Mouse (Mus musculus) MEL (cell line): Measurements from ENCODE around the gene Nfxl1. TPM values are rescaled to one million over a fixed set of nuclear protein-coding genes. Genes with fewer than 3 reads are reported as not detected.
A peak's percentile ranks its signal among the peaks of the same experiment; 100 is the strongest.
"Not testable (repeated sequence)": the region's sequence is repeated elsewhere in the genome, so short reads cannot be mapped to it uniquely, and the experiment has no call there.

Source experiments
- DNase-seq: peaks from one replicate; pipeline ENCODE4 v3.0.0; 2011; ENCODE audit warnings: low read depth, low spot score
- H3K27ac ChIP-seq: 2 replicates; pipeline ENCODE4 v1.5.1; 2012; ENCODE audit warnings: low read depth, mild to moderate bottlenecking, control low read depth, low read length, moderate library complexity; ENCODE audit not compliant: control insufficient read depth
- H3K27me3 ChIP-seq, 2 experiments: fragments of 150-350 bp in 1 of 2; sonication (generic) in 1 of 2; 2 replicates each; pipeline ENCODE4 v1.6.1; 2012; ENCODE audit warnings: low read length in 2 of 2, mild to moderate bottlenecking in 2 of 2, improper control_type of control experiment in 1 of 2, moderate library complexity in 1 of 2; ENCODE audit not compliant: insufficient read depth in 2 of 2, control insufficient read depth in 1 of 2
- H3K36me3 ChIP-seq, 2 experiments: 2 replicates each; pipeline ENCODE4 v1.6.1; 2012 to 2014; ENCODE audit warnings: low read length in 2 of 2, improper control_type of control experiment in 1 of 2, inconsistent platforms in 1 of 2, mild to moderate bottlenecking in 1 of 2; ENCODE audit not compliant: insufficient read depth in 2 of 2, control insufficient read depth in 1 of 2
- H3K4me1 ChIP-seq, 2 experiments: fragments of 150-350 bp in 1 of 2; sonication (generic) in 1 of 2; 2 replicates each; pipeline ENCODE4 v1.6.1; 2012; ENCODE audit warnings: low read length in 2 of 2, improper control_type of control experiment in 1 of 2, mild to moderate bottlenecking in 1 of 2; ENCODE audit not compliant: insufficient read depth in 2 of 2, control insufficient read depth in 1 of 2
- H3K4me3 ChIP-seq, 2 experiments: fragments of 150-350 bp in 1 of 2; sonication (generic) in 1 of 2; 2 replicates each; pipeline ENCODE4 v1.5.1; 2012; ENCODE audit warnings: low read depth in 2 of 2, low read length in 2 of 2, mild to moderate bottlenecking in 2 of 2, moderate library complexity in 2 of 2, control low read depth in 1 of 2, improper control_type of control experiment in 1 of 2; ENCODE audit not compliant: control insufficient read depth in 1 of 2, insufficient read depth in 1 of 2
- H3K79me2 ChIP-seq: 2 replicates; pipeline ENCODE4 v1.6.1; 2012; ENCODE audit warnings: mild to moderate bottlenecking, low read length, moderate library complexity; ENCODE audit not compliant: control insufficient read depth, poor library complexity, insufficient read depth
- H3K9ac ChIP-seq: 2 replicates; pipeline ENCODE4 v1.6.1; 2012; ENCODE audit warnings: low read depth, mild to moderate bottlenecking, control low read depth, low read length, moderate library complexity; ENCODE audit not compliant: control insufficient read depth, poor library complexity, severe bottlenecking
- H3K9me3 ChIP-seq: fragments of 150-350 bp; sonication (generic); replicated peaks from 2 replicates; pipeline ENCODE4 v1.6.1; 2012; ENCODE audit warnings: mild to moderate bottlenecking, low read length, improper control_type of control experiment, moderate library complexity; ENCODE audit not compliant: insufficient read depth
- CTCF ChIP-seq, 3 experiments: IDR thresholded peaks in 2 of 3; conservative IDR thresholded peaks in 1 of 3; 2 replicates each; pipeline ENCODE4 v1.5.1; 2011 to 2012; ENCODE audit warnings: low read length in 3 of 3, low read depth in 2 of 3, mild to moderate bottlenecking in 2 of 3, improper control_type of control experiment in 1 of 3, inconsistent platforms in 1 of 3, mixed read lengths in 1 of 3, moderate library complexity in 1 of 3; ENCODE audit not compliant: control insufficient read depth in 1 of 3, insufficient read depth in 1 of 3, poor library complexity in 1 of 3, severe bottlenecking in 1 of 3
- RAD21 ChIP-seq: IDR thresholded peaks from 2 replicates; pipeline ENCODE4 v1.6.1; 2011; ENCODE audit warnings: mild to moderate bottlenecking, low read depth, low read length, improper control_type of control experiment
- SMC3 ChIP-seq: IDR thresholded peaks from 2 replicates; pipeline ENCODE4 v1.6.1; 2011; ENCODE audit warnings: low read depth, low read length, improper control_type of control experiment
- polyA plus RNA-seq, 2 experiments: library from polyadenylated mRNA; stranded (reverse) in 1 of 2; unstranded in 1 of 2; fragments of >175 nt in 1 of 2; fragments of >200 nt in 1 of 2; gene quantifications; 2 replicates each; pipeline versions ENCODE4 v1.2.1 to v1.2.4; 2012; ENCODE audit warnings: low replicate concordance in 2 of 2, low read depth in 1 of 2; ENCODE audit not compliant: insufficient read length in 2 of 2, insufficient read depth in 1 of 2, missing spikeins in 1 of 2
- total RNA-seq: library from RNA; depleted of rRNA; stranded (reverse); fragments of 300-350 nt; gene quantifications from 2 replicates; pipeline ENCODE4 v1.2.3, GENCODE M21; 2012

The Nfxl1 gene
- total and polyA plus RNA-seq, 3 experiments: 13.5 to 18.9 TPM; not detected in 1

- H3K9me3 ChIP-seq, H3K9ac ChIP-seq, DNase-seq, H3K36me3 ChIP-seq, H3K27me3 ChIP-seq, H3K4me1 ChIP-seq, H3K4me3 ChIP-seq, H3K79me2 ChIP-seq, H3K27ac ChIP-seq: not testable (repeated sequence)
- peak; percentile 27; the same call in 1 of the 2 replicates for TF ChIP-seq SMC3
- TF ChIP-seq CTCF (IDR thresholded peaks at IDR 0.05 in 2 of 3, conservative IDR thresholded peaks at IDR 0.05 in 1 of 3; ENCODE audit: control insufficient read depth in 1 of 3, insufficient read depth in 1 of 3, low read depth in 2 of 3, low read length in 3 of 3, poor library complexity in 1 of 3, severe bottlenecking in 1 of 3): peak in 2 of 3 experiments; percentile 27 to 35; a peak in 4 of 6 replicates
- peak; percentile 5 for TF ChIP-seq RAD21
Observed at GRCm38 (mm10) chr5:72586122-72586521, 26.6 kb upstream of the Nfxl1 start.

GRCm38 (mm10) chr5:72580970-72581332, 21.5 kb upstream of the Nfxl1 start, which contains the start of gene Zar1:
Gene Zar1, minus strand, starts transcription at chr5:72581254.
- H3K27me3 ChIP-seq: not testable (repeated sequence)

DNA sequence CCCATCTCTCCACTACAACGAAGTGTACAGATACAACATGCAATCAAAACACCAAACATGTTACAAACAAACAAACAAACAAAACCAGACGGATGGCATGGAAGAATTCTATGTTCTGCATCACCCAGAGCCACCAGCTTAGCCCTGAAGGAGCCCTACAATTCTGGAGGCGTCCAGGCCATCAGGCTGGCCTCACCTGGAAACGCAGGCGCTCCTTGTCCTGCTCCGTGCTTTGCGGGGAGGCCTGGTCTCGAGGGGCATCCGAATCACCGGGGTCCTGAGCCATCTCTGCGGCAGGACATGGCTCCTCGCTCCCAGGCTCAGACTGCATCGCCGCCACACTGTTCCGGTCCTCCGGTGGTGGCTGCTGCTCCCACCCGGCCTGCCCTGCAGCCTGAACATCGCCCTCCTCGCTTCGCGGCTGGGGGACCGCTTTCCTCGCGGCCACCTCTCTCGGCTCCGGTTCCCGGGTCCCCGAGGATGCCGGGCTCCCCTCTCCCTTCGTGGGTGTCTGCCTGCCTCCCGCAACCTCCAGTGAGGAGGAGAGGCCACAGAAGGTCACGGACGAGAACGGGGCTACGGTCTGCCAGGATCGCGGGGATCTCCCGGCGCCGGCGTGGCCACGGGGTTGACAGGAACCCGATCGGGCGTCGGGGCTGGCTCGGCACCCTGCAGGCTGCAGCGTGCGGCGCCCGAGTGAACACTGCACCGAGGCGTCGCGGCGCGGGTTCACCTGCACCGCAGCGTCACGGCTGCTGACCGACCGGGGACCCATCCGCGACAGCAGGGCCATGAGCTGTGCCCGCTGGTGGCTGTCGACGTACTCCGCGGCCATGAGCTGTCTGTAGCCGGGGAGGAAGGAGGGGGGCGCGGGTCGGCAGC, 20.8 kb upstream of the Nfxl1 start:
- H3K27ac ChIP-seq, DNase-seq, H3K9me3 ChIP-seq, H3K79me2 ChIP-seq, H3K4me3 ChIP-seq, H3K9ac ChIP-seq, H3K4me1 ChIP-seq, H3K36me3 ChIP-seq, H3K27me3 ChIP-seq: not testable (repeated sequence)

More at GRCm38 (mm10) chr5:72580970-72581332, 21.5 kb upstream of the Nfxl1 start, which contains the start of gene Zar1:
- DNase-seq, H3K27ac ChIP-seq, H3K4me3 ChIP-seq, H3K9me3 ChIP-seq, H3K9ac ChIP-seq, H3K4me1 ChIP-seq, H3K79me2 ChIP-seq, H3K36me3 ChIP-seq: not testable (repeated sequence)

DNA sequence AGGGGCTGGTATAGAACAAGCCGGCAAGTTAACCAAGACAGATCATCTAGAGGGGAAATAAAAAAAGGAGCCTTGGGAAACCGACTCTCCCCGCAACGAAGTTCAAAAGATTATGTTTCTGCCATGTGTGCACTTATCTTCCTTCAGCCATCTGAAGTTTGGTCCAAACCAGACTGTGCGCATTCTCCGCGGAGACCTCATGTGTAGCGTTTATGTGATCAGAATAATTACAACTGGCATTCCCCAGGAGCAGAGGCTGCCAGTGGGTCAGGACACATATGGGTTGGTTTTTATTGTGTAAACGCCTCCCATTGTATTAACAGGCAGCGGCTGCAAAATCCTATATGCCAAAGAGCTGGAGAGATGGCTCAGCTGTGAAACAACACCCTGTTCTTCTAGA, 20.1 kb upstream of the Nfxl1 start:
- not testable (repeated sequence) for H3K9ac ChIP-seq, H3K27ac ChIP-seq, H3K27me3 ChIP-seq, H3K4me1 ChIP-seq, H3K4me3 ChIP-seq, H3K36me3 ChIP-seq, H3K79me2 ChIP-seq, DNase-seq, H3K9me3 ChIP-seq
